Mouse (Mus musculus): ENCODE data around the gene Rap1a. TPM values are rescaled to one million over a fixed set of nuclear protein-coding genes. Genes with fewer than 3 reads are reported as not detected.

The Rap1a gene
- polyA plus RNA-seq, 1 experiment, result 25.2 TPM

DNA sequence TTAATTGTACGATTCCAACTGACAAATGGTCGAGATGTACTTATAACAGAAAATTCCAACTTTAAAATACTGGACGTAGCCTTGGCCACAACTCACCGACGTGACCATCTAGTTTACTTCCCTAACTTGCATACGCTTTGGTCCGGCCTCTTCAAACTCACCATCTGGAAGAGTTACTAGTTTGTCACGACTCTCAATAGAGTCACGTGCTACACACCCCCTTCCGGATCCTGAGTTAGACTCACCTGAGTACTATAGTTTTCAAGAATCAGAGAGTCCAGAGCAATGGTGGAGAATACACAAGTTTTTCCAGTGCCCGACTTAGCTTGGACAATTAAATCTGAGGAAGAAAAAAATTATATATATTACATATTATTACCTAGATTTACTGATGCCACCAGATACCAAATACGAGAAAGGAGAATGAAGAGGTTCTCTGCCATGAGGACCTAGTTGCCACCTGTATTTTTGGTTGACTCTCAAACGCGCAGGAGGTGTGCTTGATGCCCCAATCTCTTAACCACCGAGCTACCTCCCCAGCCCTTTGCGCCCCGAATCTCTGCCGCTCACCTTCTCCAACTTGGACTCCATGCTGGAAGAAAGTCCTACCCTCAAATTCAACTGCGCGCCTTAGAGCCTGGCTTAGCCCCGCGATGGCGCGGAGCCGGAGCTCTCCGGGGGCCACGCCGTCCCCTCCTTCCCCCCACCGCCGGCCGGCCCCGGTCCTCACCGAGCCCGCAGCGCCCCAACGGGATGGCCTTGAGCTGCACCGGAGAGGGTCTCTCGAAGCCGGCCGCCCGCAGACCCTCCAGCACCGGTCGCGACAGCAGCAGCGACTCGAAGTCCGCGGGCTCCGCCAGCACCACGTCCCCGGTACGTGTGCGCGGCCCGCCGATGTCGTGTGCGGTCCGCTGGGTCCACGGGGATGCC lies 114.5 kb downstream of the Rap1a start:
- TF ChIP-seq POLR2AphosphoS2 (IDR thresholded peaks at IDR 0.05; ENCODE audit: insufficient read length, low read depth), result no peak
- TF ChIP-seq MYOG (IDR thresholded peaks at IDR 0.05; ENCODE audit: control insufficient read depth in 1 of 3, insufficient read depth in 1 of 3, insufficient read length in 2 of 3, low read depth in 2 of 3), result no peak
- no peak for TF ChIP-seq USF1 (IDR thresholded peaks at IDR 0.05; ENCODE audit: low read depth)
- TF ChIP-seq POLR2A (IDR thresholded peaks at IDR 0.05; ENCODE audit: insufficient read length, low read depth), result no peak
- no peak for TF ChIP-seq SRF (IDR thresholded peaks at IDR 0.05; ENCODE audit: control insufficient read depth, insufficient read length, low read depth)
- no peak for TF ChIP-seq TCF3 (IDR thresholded peaks at IDR 0.05; ENCODE audit: insufficient read length, low read depth)
- no peak for TF ChIP-seq E2F4 (IDR thresholded peaks at IDR 0.05; ENCODE audit: insufficient read depth)
- no peak for TF ChIP-seq REST (IDR thresholded peaks at IDR 0.05; ENCODE audit: insufficient read depth, insufficient read length)
- no peak for TF ChIP-seq MAX (IDR thresholded peaks at IDR 0.05; ENCODE audit: low read depth)
- no peak for TF ChIP-seq TCF12 (IDR thresholded peaks at IDR 0.05; ENCODE audit: insufficient read depth, poor library complexity, severe bottlenecking)
- no peak for TF ChIP-seq MYOD1 (IDR thresholded peaks at IDR 0.05; ENCODE audit: control insufficient read depth in 1 of 3, insufficient read length in 2 of 3, low read depth in 2 of 3)
- TF ChIP-seq CEBPB (IDR thresholded peaks at IDR 0.05; ENCODE audit: insufficient read depth, poor library complexity, severe bottlenecking), result no peak
- H3K36me3 ChIP-seq (ENCODE audit: control insufficient read depth, insufficient read depth), result peaks cover 16% of the 10 kb centered on the region
- no peaks in the 10 kb centered on the region for H3K27me3 ChIP-seq (ENCODE audit: control insufficient read depth, insufficient read depth, insufficient read length)
- peak overlapping the region; percentile 86 for H3ac ChIP-seq (ENCODE audit: control insufficient read depth, insufficient read length)
- H3K4me2 ChIP-seq (ENCODE audit: low read depth), result peak overlapping the region; percentile 82
- H3K4me3 ChIP-seq, result peak overlapping the region; percentile 38
- H3K79me2 ChIP-seq (ENCODE audit: control insufficient read depth, insufficient read depth), result peaks cover 14% of the 10 kb centered on the region

DNA sequence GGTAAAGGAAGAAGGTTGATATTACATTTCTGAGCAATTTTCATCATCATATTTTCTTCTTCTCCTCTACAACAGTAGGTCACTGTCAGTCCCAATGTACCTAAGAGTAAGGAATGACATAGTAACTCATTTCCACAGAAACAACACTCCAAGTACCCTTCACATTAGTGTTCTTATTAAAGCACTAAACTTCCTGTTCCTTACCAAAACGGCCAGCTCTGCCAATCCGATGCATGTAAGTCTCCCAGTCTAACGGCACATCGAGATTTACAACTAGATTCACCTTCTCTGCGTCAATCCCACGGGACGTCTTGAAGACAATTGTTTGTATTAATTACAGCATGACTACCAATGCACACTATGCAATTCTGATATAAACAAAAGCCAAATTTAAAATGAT lies 120.8 kb downstream of the Rap1a start:
- H3ac ChIP-seq (ENCODE audit: control insufficient read depth, insufficient read length), result no peak overlapping the region
- no peaks in the 10 kb centered on the region for H3K27me3 ChIP-seq (ENCODE audit: control insufficient read depth, insufficient read depth, insufficient read length)
- H3K4me2 ChIP-seq (ENCODE audit: low read depth), result no peak overlapping the region
- no peaks in the 10 kb centered on the region for H3K79me2 ChIP-seq (ENCODE audit: control insufficient read depth, insufficient read depth)
- H3K36me3 ChIP-seq (ENCODE audit: control insufficient read depth, insufficient read depth), result peaks cover 43% of the 10 kb centered on the region
- no peak for TF ChIP-seq REST (IDR thresholded peaks at IDR 0.05; ENCODE audit: insufficient read depth, insufficient read length)
- no peak for TF ChIP-seq E2F4 (IDR thresholded peaks at IDR 0.05; ENCODE audit: insufficient read depth)
- no peak for TF ChIP-seq TCF12 (IDR thresholded peaks at IDR 0.05; ENCODE audit: insufficient read depth, poor library complexity, severe bottlenecking)
- TF ChIP-seq POLR2AphosphoS2 (IDR thresholded peaks at IDR 0.05; ENCODE audit: insufficient read length, low read depth), result no peak
- no peak for TF ChIP-seq POLR2A (IDR thresholded peaks at IDR 0.05; ENCODE audit: insufficient read length, low read depth)
- H3K4me3 ChIP-seq, result no peak overlapping the region

Other genes starting within 250 kb of the Rap1a start
- gene Ddx20, start 113.8 kb downstream of the Rap1a start, polyA plus RNA-seq (2012; fragmentation: generic; extraction: Trizol), result 7.5 TPM
- gene Inka2, start 96.7 kb downstream of the Rap1a start, polyA plus RNA-seq (2012; fragmentation: generic; extraction: Trizol), result 5.1 TPM
- not detected for gene Adora3, start 69.5 kb upstream of the Rap1a start, polyA plus RNA-seq (2012; fragmentation: generic; extraction: Trizol)
- gene Tmigd3, start 69.6 kb upstream of the Rap1a start, polyA plus RNA-seq (2012; fragmentation: generic; extraction: Trizol), result 0.48 TPM
- 0.07 TPM for gene I830077J02Rik, start 131.3 kb upstream of the Rap1a start, polyA plus RNA-seq (2012; fragmentation: generic; extraction: Trizol)
- 48.8 TPM for gene Wdr77, start 158.0 kb upstream of the Rap1a start, polyA plus RNA-seq (2012; fragmentation: generic; extraction: Trizol)
- 329 TPM for gene Atp5f1, start 158.8 kb upstream of the Rap1a start, polyA plus RNA-seq (2012; fragmentation: generic; extraction: Trizol)
- gene Ovgp1, start 172.4 kb upstream of the Rap1a start, polyA plus RNA-seq (2012; fragmentation: generic; extraction: Trizol), result 0.43 TPM
- not detected for gene Pifo, start 213.3 kb upstream of the Rap1a start, polyA plus RNA-seq (2012; fragmentation: generic; extraction: Trizol)
- not detected for gene Chil5, start 231.5 kb upstream of the Rap1a start, polyA plus RNA-seq (2012; fragmentation: generic; extraction: Trizol)